Mouse (Mus musculus) forebrain, embryonic 12.5 days (tissue): ENCODE results near the gene Tssc4. TPM values are rescaled to one million over a fixed set of nuclear protein-coding genes. Genes with fewer than 3 reads are reported as not detected.

Source experiments
- ATAC-seq: fragments of 200-750 bp; cut with Nextera tagmentation; 2 replicates; pipeline ENCODE4 v1.8.0; 2017; ENCODE audit warnings: moderate TSS enrichment; ENCODE audit not compliant: low FRiP score
- H3K27ac ChIP-seq: fragments of 300-500 bp; sonication (generic); 2 replicates; pipeline ENCODE4 v1.5.1; 2016; ENCODE audit warnings: mild to moderate bottlenecking
- H3K27me3 ChIP-seq: fragments of 300-500 bp; sonication (generic); 2 replicates; pipeline ENCODE4 v1.6.1; 2016; ENCODE audit warnings: mild to moderate bottlenecking
- H3K36me3 ChIP-seq: fragments of 300-500 bp; sonication (generic); replicated peaks from 2 replicates; pipeline ENCODE4 v1.6.1; 2016; ENCODE audit warnings: mild to moderate bottlenecking
- H3K4me1 ChIP-seq: fragments of 300-500 bp; sonication (generic); 2 replicates; pipeline ENCODE4 v1.6.1; 2016
- H3K4me2 ChIP-seq: fragments of 300-500 bp; sonication (generic); 2 replicates; pipeline ENCODE4 v1.6.1; 2016; ENCODE audit warnings: mild to moderate bottlenecking, moderate library complexity
- H3K4me3 ChIP-seq: fragments of 300-500 bp; sonication (generic); replicated peaks from 2 replicates; pipeline ENCODE4 v1.5.1; 2016; ENCODE audit warnings: mild to moderate bottlenecking
- H3K9ac ChIP-seq: fragments of 300-500 bp; sonication (generic); 2 replicates; pipeline ENCODE4 v1.6.1; 2016; ENCODE audit warnings: mild to moderate bottlenecking
- H3K9me3 ChIP-seq: fragments of 300-500 bp; sonication (generic); 2 replicates; pipeline ENCODE4 v1.6.1; 2016
- WGBS: fragments of 180-500 bp; shearing (Covaris S2); methylation state at CpG from one replicate; pipeline ENCODE4 v1.1.7; 2016; 5-methylcytosine and 5-hydroxymethylcytosine counted together
- polyA plus RNA-seq: library from polyadenylated mRNA; unstranded; fragments of >200 nt; fragmentation: Nextera tagmentation; extraction: Ambion mirVana; gene quantifications from 2 replicates; pipeline ENCODE4 v1.2.1, GENCODE M21; 2016

Tssc4 gene
- polyA plus RNA-seq, 1 experiment from 2014 or later = 108 TPM

DNA sequence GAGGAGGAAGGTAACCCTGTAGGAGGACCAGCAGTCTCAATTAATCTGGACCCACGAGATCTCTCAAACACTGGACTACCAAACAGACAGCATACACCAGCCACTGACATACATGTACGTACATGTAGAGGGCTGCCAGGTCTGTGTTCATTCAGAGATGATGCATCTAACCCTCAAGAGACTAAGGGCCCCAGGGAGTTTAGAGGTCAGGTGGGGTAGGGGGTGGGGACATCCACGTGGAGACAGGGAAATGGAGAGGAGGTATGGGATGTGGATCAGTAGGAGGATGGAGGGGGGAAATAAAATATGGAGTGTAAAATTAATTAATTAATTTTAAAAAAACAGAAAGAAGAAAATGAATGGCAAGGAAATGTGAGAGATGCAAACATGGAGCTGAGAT lies 32.3 kb upstream of the Tssc4 start:
- Histone ChIP-seq H3K27me3 (no peaks in the 10 kb centered on the region), H3K9me3 (no peaks in the 10 kb centered on the region), H3K27ac (no peak overlapping the region), H3K9ac (no peak overlapping the region), H3K36me3 (no peaks in the 10 kb centered on the region; the same call in 1 of the 2 replicates), H3K4me2 (no peak overlapping the region), H3K4me1 (no peaks in the 10 kb centered on the region), H3K4me3 (no peak overlapping the region)
- no peak for ATAC-seq
- WGBS = 84% methylated on average over 3 of the region's 3 CpGs

DNA sequence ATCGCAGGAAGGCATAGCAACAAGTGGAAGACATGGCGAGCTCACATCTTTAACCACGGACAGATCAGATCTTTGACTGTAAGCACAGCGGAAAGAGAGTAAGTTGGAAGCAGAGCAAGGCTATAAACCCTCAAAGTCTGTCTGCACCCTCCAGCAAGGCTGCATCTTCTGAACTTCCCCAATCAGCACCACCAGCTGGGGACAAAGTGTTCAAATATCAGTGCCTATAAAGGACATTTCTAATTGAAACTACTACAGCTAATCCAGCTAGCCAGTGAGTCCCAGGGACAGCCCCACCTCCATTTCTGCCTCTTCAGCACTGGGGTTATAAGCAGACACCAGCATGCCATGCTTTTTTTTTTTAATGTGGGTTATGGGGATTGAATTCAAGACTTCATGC lies 31.7 kb upstream of the Tssc4 start:
- no peaks in the 10 kb centered on the region for H3K9me3 ChIP-seq
- no peaks in the 10 kb centered on the region; the same call in 1 of the 2 replicates for H3K36me3 ChIP-seq
- no peaks in the 10 kb centered on the region for H3K4me1 ChIP-seq
- no peak overlapping the region for H3K27ac ChIP-seq
- H3K4me3 ChIP-seq = no peak overlapping the region
- WGBS = 90% methylated on average over 4 of the region's 4 CpGs
- no peak overlapping the region for H3K4me2 ChIP-seq
- H3K27me3 ChIP-seq = no peaks in the 10 kb centered on the region
- H3K9ac ChIP-seq = no peak overlapping the region
- no peak for ATAC-seq

DNA sequence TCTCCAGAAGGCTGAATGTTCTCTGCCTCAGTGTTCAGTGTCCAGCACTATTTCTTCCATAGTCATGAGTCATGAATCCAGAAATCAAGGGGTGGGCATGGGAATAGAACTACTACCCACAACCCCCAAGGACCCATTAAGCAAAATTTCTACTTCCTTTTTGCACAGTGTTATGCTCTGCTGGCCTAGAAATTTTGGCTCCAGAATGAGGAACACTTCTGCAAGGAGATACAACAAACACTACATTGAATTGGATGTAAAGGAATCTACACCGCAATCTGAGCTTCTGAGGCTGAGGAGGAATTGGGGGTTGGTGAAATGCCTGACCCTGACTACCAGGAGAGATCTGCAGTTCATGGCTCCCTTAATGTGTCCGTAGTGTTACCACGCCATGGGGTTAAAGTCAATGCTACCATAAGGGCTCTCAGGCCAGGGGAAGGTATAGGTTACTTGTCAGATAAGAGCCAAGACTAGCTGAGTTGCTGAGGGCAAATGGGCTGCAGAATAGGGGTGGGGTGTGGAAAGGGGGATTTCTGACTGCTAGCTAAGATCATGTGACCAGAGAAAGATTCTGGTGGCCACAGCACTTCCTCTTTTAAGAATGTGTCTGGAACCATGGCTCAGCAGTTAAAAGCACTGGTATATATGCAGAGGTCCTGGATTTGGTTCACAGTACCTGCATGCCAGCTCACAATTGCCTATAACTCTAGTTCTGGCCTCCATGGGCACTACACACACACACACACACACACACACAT lies 30.7 kb upstream of the Tssc4 start:
- WGBS = 94% methylated on average over 3 of the region's 3 CpGs
- H3K9me3 ChIP-seq = no peaks in the 10 kb centered on the region
- H3K4me3 ChIP-seq = no peak overlapping the region
- no peak overlapping the region for H3K9ac ChIP-seq
- no peaks in the 10 kb centered on the region for H3K4me1 ChIP-seq
- no peak overlapping the region for H3K4me2 ChIP-seq
- ATAC-seq = no peak
- H3K27ac ChIP-seq = no peak overlapping the region
- no peaks in the 10 kb centered on the region for H3K36me3 ChIP-seq
- H3K27me3 ChIP-seq = no peaks in the 10 kb centered on the region

DNA sequence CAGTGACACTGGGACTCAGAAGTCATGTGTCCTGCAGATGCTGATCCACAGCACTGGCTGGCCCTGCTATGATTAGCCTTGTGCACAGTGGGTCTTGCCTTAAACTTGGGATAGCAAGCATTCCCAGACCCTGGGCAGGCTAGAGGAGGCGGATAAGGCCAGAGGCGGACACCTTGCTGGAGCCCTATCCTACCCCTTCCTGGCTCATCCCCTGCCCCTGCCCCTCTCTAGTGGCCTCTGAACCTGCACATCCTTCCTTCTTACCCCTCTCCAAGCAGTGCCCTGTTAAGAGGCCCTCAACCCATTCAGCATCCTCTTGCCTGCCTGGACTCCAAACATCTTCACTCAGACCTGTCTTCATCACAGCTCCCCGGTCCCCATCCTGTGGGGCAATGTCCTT lies 28.5 kb upstream of the Tssc4 start:
- ATAC-seq = no peak
- Histone ChIP-seq H3K9ac (no peak overlapping the region), H3K4me3 (no peak overlapping the region), H3K27me3 (no peaks in the 10 kb centered on the region), H3K36me3 (no peaks in the 10 kb centered on the region; the same call in 1 of the 2 replicates), H3K4me1 (no peaks in the 10 kb centered on the region), H3K27ac (no peak overlapping the region), H3K4me2 (no peak overlapping the region), H3K9me3 (no peaks in the 10 kb centered on the region)
- WGBS = 86% methylated on average over 3 of the region's 3 CpGs

DNA sequence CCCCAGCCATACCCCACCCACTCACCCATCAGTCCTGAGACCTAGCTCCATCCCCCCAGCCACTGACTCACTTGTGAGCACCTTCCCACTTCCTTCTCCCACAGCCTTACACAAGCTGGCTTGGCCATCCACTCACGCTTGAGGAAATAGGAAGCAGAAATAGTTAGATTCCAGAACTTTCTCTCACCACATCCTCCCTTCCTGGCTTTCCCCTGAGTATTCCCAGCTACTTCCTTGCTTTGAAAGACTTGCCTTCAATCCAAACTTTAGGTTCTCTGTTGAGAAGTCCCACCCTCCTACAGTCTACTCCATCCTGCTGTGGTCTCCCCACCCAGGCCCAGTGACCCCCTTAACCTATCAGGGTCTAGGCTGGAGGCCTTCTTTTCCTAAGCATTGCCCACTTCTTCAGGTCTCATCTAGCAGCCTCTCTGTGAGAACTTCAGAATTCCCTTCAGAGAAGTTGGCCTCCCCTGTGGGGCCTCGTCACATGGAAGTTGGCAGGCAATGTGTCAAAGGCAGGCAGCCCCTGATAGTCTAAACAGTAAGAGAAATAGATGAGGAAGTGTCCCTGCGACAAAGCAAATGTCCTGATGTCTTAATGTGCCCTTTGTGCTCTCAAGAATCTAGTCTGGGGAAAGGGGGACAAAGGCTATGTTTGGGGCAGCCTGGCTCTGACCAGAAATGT lies 27.8 kb upstream of the Tssc4 start:
- WGBS = 88% methylated on average over 3 of the region's 3 CpGs

DNA sequence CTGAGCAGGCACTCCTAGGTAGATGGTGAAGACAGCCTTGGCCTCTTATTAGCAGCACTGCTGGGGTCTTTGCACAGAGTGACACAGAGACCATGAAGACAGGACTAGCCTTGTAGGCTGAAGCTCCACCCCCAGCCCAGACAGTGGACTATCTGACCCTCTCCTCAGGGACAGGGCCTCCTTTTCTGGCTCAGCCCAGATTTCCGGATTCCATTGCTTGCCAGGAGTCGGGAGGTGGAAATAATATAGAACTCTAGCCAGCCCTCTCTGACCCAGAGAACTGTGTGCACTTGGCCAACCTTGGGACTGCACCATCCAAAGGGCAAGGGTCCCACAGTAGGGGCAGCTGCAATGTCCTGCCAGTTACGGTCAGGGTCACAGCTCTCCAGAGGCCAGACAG lies 27.0 kb upstream of the Tssc4 start:
- no peak overlapping the region for H3K9ac ChIP-seq
- no peak for ATAC-seq
- H3K27me3 ChIP-seq = no peaks in the 10 kb centered on the region
- H3K27ac ChIP-seq = 0 out of 2 replicates have a peak overlapping the region, but pooled peaks have one; percentile 42
- no peaks in the 10 kb centered on the region for H3K9me3 ChIP-seq
- no peaks in the 10 kb centered on the region for H3K4me1 ChIP-seq
- H3K4me3 ChIP-seq = no peak overlapping the region
- H3K36me3 ChIP-seq = no peaks in the 10 kb centered on the region; the same call in 1 of the 2 replicates
- H3K4me2 ChIP-seq = no peak overlapping the region
- WGBS = 80% methylated on average over 3 of the region's 3 CpGs

More for the DNA sequence above, 27.8 kb upstream of the Tssc4 start:
- H3K9ac ChIP-seq = no peak overlapping the region
- no peaks in the 10 kb centered on the region for H3K27me3 ChIP-seq
- H3K4me3 ChIP-seq = no peak overlapping the region
- H3K27ac ChIP-seq = no peak overlapping the region
- H3K36me3 ChIP-seq = no peaks in the 10 kb centered on the region; the same call in 1 of the 2 replicates
- no peak overlapping the region for H3K4me2 ChIP-seq
- H3K4me1 ChIP-seq = no peaks in the 10 kb centered on the region
- H3K9me3 ChIP-seq = no peaks in the 10 kb centered on the region
- ATAC-seq = no peak

DNA sequence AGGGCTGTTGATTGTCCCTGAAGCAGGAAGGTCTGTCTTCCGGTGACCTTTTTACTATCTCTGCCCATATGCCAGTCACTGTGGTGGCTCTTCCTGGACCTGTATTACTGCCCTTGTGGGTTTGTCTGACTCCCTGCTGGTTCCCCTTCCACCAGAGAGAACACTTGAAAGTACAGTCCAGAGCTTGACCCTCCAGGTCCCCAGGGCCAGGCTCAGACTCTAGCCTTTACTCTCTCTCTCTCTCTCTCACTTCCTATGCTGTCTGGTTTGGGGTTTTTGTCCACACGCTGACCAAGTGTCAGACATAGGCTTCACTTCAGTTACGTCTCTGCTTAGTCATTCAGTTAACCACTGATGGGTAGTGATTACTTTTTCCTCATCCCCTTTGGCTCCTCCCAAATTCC lies 26.1 kb upstream of the Tssc4 start:
- no peak overlapping the region for H3K4me2 ChIP-seq
- no peak for ATAC-seq
- 87% methylated on average over 3 of the region's 3 CpGs for WGBS

DNA sequence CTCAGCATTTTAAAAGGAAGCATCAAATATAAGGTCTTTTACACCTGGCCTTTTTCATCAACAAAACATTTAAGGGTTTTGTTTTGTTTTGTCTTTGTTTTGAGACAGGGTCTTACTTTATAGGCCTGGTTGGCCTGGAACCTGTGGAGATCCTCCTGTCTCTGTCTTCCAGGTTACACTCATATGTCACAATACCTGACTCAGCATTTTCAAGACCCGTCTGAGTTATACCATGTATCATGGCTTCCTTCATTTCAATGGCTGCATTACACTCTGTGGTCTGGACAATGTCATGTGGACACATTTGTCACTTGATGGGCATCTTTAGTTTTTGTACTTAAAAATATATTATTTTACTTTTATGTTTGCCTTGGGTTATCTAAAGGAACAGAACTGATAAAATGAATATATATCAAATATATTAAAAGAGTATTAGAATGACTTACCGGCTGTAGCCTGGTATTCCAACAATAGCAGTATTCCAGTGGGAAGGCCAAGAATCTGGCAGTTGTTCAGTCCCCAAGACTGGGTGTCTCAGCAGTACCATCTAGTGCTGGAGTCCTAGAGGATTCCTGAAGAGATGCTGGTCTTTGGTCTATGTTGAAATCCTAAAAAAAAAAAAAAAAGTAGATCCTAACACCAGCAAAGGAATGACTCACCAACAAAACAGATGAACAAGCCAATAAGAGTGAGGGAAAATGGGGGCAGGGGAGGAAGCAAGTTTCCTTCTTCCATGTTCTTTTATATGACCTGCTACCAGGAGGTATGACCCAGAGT lies 24.8 kb upstream of the Tssc4 start:
- no peaks in the 10 kb centered on the region for H3K27me3 ChIP-seq
- H3K27ac ChIP-seq = no peak overlapping the region
- no peak for ATAC-seq
- no peak overlapping the region for H3K9ac ChIP-seq
- no peaks in the 10 kb centered on the region; the same call in 1 of the 2 replicates for H3K36me3 ChIP-seq
- H3K4me3 ChIP-seq = no peak overlapping the region
- no peaks in the 10 kb centered on the region for H3K9me3 ChIP-seq
- H3K4me1 ChIP-seq = no peaks in the 10 kb centered on the region
- WGBS = 95% methylated on average over 2 of the region's 2 CpGs
- H3K4me2 ChIP-seq = no peak overlapping the region

More for the DNA sequence above, 26.1 kb upstream of the Tssc4 start:
- Histone ChIP-seq H3K27me3 (no peaks in the 10 kb centered on the region), H3K9me3 (no peaks in the 10 kb centered on the region), H3K36me3 (no peaks in the 10 kb centered on the region; the same call in 1 of the 2 replicates), H3K4me3 (no peak overlapping the region), H3K4me1 (no peaks in the 10 kb centered on the region), H3K9ac (no peak overlapping the region), H3K27ac (no peak overlapping the region)

DNA sequence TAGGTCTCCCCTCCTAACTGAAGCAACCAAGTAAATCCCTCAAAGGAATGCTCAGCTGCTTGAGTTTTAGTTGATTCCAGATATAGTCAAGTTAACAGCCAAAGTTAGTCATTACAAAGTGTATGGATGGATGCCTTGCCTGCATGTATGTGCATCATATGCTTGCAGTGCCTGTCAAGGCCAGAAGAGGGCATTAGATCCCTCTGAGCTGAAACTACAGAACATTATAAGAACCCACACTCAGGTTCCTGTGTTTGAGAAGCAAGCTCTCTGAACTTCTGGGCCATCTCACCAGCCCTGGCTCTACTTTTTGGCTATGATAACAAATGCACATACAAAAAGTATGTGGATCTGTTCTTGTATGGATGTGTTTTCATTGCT lies 24.2 kb upstream of the Tssc4 start:
- H3K27me3 ChIP-seq = no peaks in the 10 kb centered on the region
- H3K9ac ChIP-seq = no peak overlapping the region
- H3K4me2 ChIP-seq = no peak overlapping the region
- no peak for ATAC-seq
- H3K4me1 ChIP-seq = no peaks in the 10 kb centered on the region
- no peaks in the 10 kb centered on the region for H3K9me3 ChIP-seq
- H3K27ac ChIP-seq = no peak overlapping the region
- no peaks in the 10 kb centered on the region; the same call in 1 of the 2 replicates for H3K36me3 ChIP-seq
- H3K4me3 ChIP-seq = no peak overlapping the region

- H3K4me2 ChIP-seq = no peak overlapping the region
- no peaks in the 10 kb centered on the region for H3K4me1 ChIP-seq
- no peak overlapping the region for H3K9ac ChIP-seq
- H3K36me3 ChIP-seq = no peaks in the 10 kb centered on the region; the same call in 1 of the 2 replicates
- H3K9me3 ChIP-seq = no peaks in the 10 kb centered on the region
- no peak overlapping the region for H3K4me3 ChIP-seq
- 92% methylated on average over 7 of the region's 7 CpGs for WGBS
- H3K27me3 ChIP-seq = no peaks in the 10 kb centered on the region
- H3K27ac ChIP-seq = no peak overlapping the region
- no peak for ATAC-seq
Observed at GRCm38 (mm10) chr7:143046358-143046757, 22.7 kb upstream of the Tssc4 start.

GRCm38 (mm10) chr7:143049331-143049730 lies 19.7 kb upstream of the Tssc4 start:
- H3K27ac ChIP-seq = no peak overlapping the region
- no peak overlapping the region for H3K4me2 ChIP-seq
- peaks cover 17% of the 10 kb centered on the region for H3K4me1 ChIP-seq
- H3K36me3 ChIP-seq = no peaks in the 10 kb centered on the region
- no peak for ATAC-seq
- no peak overlapping the region for H3K4me3 ChIP-seq
- 77% methylated on average over 3 of the region's 3 CpGs for WGBS
- H3K9ac ChIP-seq = no peak overlapping the region
- H3K9me3 ChIP-seq = no peaks in the 10 kb centered on the region
- no peaks in the 10 kb centered on the region for H3K27me3 ChIP-seq
